Mouse (Mus musculus): Measurements from ENCODE around the gene Plcb4. TPM values are rescaled to one million over a fixed set of nuclear protein-coding genes. Genes with fewer than 3 reads are reported as not detected.

The Plcb4 gene
- polyA plus RNA-seq, 1 experiment from 2014 or later, result 18.6 TPM

DNA sequence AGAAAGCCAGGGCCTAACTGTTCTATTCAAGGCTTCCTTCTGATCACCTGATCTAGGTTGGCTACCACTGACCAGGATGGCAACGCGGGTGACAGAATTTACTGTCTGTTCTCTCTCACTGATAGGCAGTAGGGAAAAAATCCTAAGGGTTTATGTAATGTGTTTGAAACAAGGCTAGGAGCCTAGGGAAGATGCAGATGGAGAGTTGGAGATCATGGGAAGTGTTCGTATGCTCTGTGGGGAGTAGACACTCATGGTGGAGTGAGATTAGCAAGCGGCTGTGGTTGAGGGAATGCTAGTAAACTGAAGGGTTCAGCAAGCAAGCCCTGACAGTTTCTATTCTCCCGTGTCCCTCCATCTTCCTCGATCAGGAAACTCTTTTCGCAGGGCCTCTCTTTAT, 220.5 kb downstream of the Plcb4 start:
- Histone ChIP-seq H3K4me3 (no peak overlapping the region), H3K4me1 (peaks cover 10% of the 10 kb centered on the region), H3K36me3 (no peaks in the 10 kb centered on the region), H3K27ac (replicated peaks) (no peak overlapping the region), H3K9me3 (no peaks in the 10 kb centered on the region), H3K27me3 (no peaks in the 10 kb centered on the region), H3K9ac (replicated peaks) (no peak overlapping the region), H3K4me2 (replicated peaks) (no peak overlapping the region)
- WGBS, result 92% methylated on average over 7 of the region's 7 CpGs
- ATAC-seq (replicated peaks), result no peak

GRCm38 (mm10) chr2:135880269-135880760, 221.5 kb downstream of the Plcb4 start:
- no peak overlapping the region for H3K4me3 ChIP-seq
- ATAC-seq (replicated peaks), result no peak
- no peaks in the 10 kb centered on the region for H3K36me3 ChIP-seq
- H3K27me3 ChIP-seq, result no peaks in the 10 kb centered on the region
- H3K4me1 ChIP-seq, result peaks cover 10% of the 10 kb centered on the region
- H3K9ac ChIP-seq (replicated peaks), result no peak overlapping the region
- no peak overlapping the region for H3K27ac ChIP-seq (replicated peaks)
- 50% methylated on average over 6 of the region's 6 CpGs for WGBS
- H3K4me2 ChIP-seq (replicated peaks), result no peak overlapping the region
- no peaks in the 10 kb centered on the region for H3K9me3 ChIP-seq

DNA sequence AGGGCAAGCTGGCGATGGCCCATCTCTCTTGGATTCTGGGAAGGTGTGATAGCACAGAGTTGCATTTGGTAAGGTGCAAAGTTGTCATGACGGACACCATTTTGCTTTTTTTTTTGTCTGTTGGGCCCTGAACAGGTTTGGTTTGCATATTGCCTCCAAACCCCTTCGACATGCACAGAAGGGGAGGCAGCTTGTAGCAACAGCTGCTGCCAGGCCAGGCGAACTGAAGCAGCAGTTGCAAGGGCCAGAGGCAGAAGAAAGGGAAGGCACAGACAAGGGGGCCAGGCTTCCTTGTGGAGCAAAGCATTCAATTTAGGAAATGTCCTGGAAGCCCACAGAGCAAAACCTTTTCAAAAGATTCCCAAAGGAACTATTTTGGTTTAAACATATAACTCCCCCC, 224.5 kb downstream of the Plcb4 start:
- Histone ChIP-seq H3K4me3 (no peak overlapping the region), H3K27me3 (no peaks in the 10 kb centered on the region), H3K4me1 (peaks cover 10% of the 10 kb centered on the region; the same call in 1 of the 2 replicates), H3K4me2 (replicated peaks) (no peak overlapping the region), H3K36me3 (no peaks in the 10 kb centered on the region), H3K9me3 (no peaks in the 10 kb centered on the region), H3K9ac (replicated peaks) (no peak overlapping the region), H3K27ac (replicated peaks) (no peak overlapping the region)
- no peak for ATAC-seq (replicated peaks)
- WGBS, result 56% methylated on average over 4 of the region's 4 CpGs

DNA sequence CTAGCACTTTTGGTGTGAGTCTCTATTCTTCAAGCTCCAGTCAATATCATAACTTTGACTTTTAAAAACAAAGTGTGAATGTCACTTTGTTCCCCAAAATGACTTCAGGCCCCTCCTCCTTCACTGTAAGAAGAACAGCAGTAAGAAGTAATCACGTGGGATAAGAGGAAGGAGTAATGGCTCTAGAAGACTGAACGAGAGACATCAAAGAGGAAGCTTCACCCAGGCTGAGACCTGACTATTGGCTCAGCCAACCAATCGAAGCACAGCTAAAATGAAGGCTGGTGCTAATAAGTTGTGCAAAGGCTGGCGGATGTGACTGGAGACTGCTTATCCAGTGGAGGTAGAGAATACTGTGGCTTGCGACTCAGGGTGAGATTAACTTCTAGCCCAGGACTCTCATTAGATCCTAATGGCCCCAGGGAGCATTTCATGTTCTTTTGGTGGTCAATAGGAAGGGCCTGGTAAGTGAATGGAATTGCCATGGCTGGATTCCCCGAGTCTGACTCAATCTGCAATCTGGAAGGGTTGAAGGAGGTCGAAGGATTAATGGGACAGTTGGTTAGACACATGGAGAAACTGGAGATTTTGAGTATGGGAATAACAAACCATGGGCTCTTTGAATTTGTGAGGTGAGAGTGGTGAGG, 225.8 kb downstream of the Plcb4 start:
- 76% methylated on average over 7 of the region's 7 CpGs for WGBS
- no peak overlapping the region for H3K4me2 ChIP-seq (replicated peaks)
- H3K4me3 ChIP-seq, result no peak overlapping the region
- no peak overlapping the region for H3K9ac ChIP-seq (replicated peaks)
- no peaks in the 10 kb centered on the region for H3K9me3 ChIP-seq
- no peak for ATAC-seq (replicated peaks)
- no peak overlapping the region for H3K27ac ChIP-seq (replicated peaks)
- no peaks in the 10 kb centered on the region for H3K27me3 ChIP-seq
- H3K4me1 ChIP-seq, result peaks cover 10% of the 10 kb centered on the region; the same call in 1 of the 2 replicates
- no peaks in the 10 kb centered on the region for H3K36me3 ChIP-seq

- 59% methylated on average over 6 of the region's 6 CpGs for WGBS
- ATAC-seq (replicated peaks), result no peak
These were observed 226.8 kb downstream of the Plcb4 start for GRCm38 (mm10) chr2:135885607-135886006.

GRCm38 (mm10) chr2:135886081-135886679, 227.4 kb downstream of the Plcb4 start:
- Histone ChIP-seq H3K27me3 (no peaks in the 10 kb centered on the region), H3K4me1 (0 out of 2 replicates have a peak, but pooled peaks cover 4% of the 10 kb centered on the region), H3K27ac (replicated peaks) (no peak overlapping the region), H3K36me3 (no peaks in the 10 kb centered on the region), H3K4me2 (replicated peaks) (no peak overlapping the region), H3K4me3 (no peak overlapping the region), H3K9me3 (no peaks in the 10 kb centered on the region), H3K9ac (replicated peaks) (no peak overlapping the region)
- no peak for ATAC-seq (replicated peaks)
- WGBS, result 90% methylated on average over 9 of the region's 9 CpGs

More at GRCm38 (mm10) chr2:135885607-135886006, 226.8 kb downstream of the Plcb4 start:
- Histone ChIP-seq H3K27ac (replicated peaks) (no peak overlapping the region), H3K9me3 (no peaks in the 10 kb centered on the region), H3K4me1 (0 out of 2 replicates have a peak, but pooled peaks cover 4% of the 10 kb centered on the region), H3K4me3 (no peak overlapping the region), H3K4me2 (replicated peaks) (no peak overlapping the region), H3K9ac (replicated peaks) (no peak overlapping the region), H3K27me3 (no peaks in the 10 kb centered on the region), H3K36me3 (no peaks in the 10 kb centered on the region)

- no peaks in the 10 kb centered on the region for H3K27me3 ChIP-seq
- no peaks in the 10 kb centered on the region for H3K9me3 ChIP-seq
- 78% methylated on average over 2 of the region's 2 CpGs for WGBS
- H3K36me3 ChIP-seq, result no peaks in the 10 kb centered on the region
- H3K4me2 ChIP-seq (replicated peaks), result no peak overlapping the region
- H3K27ac ChIP-seq (replicated peaks), result no peak overlapping the region
- H3K4me1 ChIP-seq, result 0 out of 2 replicates have a peak, but pooled peaks cover 4% of the 10 kb centered on the region
- no peak overlapping the region for H3K4me3 ChIP-seq
- no peak for ATAC-seq (replicated peaks)
- no peak overlapping the region for H3K9ac ChIP-seq (replicated peaks)
These were observed 229.0 kb downstream of the Plcb4 start for GRCm38 (mm10) chr2:135887805-135888204.

DNA sequence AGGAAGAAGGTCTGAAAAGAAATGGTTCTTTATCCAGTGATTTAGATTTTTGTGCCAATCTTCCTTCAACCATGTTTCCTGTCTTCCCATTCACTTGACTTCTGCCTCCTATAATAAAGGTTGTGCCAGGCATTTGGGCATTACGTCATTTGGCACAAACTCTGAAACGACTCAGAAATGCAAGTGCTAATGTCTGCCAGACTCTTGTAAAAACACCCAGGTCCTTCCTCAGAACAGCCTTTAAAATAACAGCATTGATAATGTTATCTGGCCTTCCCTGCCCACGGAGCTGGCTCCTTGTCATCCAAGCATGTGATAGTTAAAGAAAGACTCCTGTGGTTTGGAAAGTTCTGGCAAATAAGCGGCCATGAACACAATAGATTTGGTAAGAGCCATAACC, 229.4 kb downstream of the Plcb4 start:
- Histone ChIP-seq H3K9ac (replicated peaks) (no peak overlapping the region), H3K27me3 (no peaks in the 10 kb centered on the region), H3K4me2 (replicated peaks) (no peak overlapping the region), H3K36me3 (no peaks in the 10 kb centered on the region), H3K4me3 (no peak overlapping the region), H3K9me3 (no peaks in the 10 kb centered on the region), H3K27ac (replicated peaks) (no peak overlapping the region), H3K4me1 (0 out of 2 replicates have a peak, but pooled peaks cover 4% of the 10 kb centered on the region)
- WGBS, result 66% methylated on average over 4 of the region's 4 CpGs
- ATAC-seq (replicated peaks), result no peak

DNA sequence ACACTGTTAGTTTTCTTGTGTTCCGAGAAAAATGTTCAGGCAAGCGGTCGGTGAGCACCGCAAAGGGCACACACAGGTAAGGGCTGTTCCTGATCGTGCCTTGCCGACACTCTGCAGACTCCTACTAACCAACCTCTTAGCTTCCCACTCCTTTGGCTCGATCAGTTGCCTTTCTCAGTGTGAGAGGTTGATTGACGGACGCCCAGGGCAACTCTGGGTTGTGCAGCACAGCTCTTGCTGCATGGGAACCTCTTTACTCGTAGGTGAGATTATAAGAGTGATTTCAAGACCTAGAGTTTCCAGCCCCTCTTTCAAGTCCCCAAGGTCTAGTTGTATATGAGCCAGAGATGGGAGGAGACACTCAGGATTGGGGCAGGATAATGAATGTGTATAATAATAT, 230.0 kb downstream of the Plcb4 start:
- Histone ChIP-seq H3K4me3 (no peak overlapping the region), H3K9ac (replicated peaks) (no peak overlapping the region), H3K4me1 (0 out of 2 replicates have a peak, but pooled peaks cover 4% of the 10 kb centered on the region), H3K9me3 (no peaks in the 10 kb centered on the region), H3K27ac (replicated peaks) (no peak overlapping the region), H3K4me2 (replicated peaks) (no peak overlapping the region), H3K27me3 (no peaks in the 10 kb centered on the region), H3K36me3 (no peaks in the 10 kb centered on the region)
- ATAC-seq (replicated peaks), result no peak
- WGBS, result 91% methylated on average over 10 of the region's 10 CpGs

- no peaks in the 10 kb centered on the region for H3K36me3 ChIP-seq
- no peak overlapping the region for H3K9ac ChIP-seq (replicated peaks)
- 0 out of 2 replicates have a peak, but pooled peaks cover 4% of the 10 kb centered on the region for H3K4me1 ChIP-seq
- 89% methylated on average over 1 of the region's 1 CpGs for WGBS
- ATAC-seq (replicated peaks), result no peak
- H3K27me3 ChIP-seq, result no peaks in the 10 kb centered on the region
- no peak overlapping the region for H3K4me3 ChIP-seq
- no peak overlapping the region for H3K4me2 ChIP-seq (replicated peaks)
- H3K9me3 ChIP-seq, result no peaks in the 10 kb centered on the region
- H3K27ac ChIP-seq (replicated peaks), result no peak overlapping the region
These were observed 231.3 kb downstream of the Plcb4 start for GRCm38 (mm10) chr2:135890083-135890482.

DNA sequence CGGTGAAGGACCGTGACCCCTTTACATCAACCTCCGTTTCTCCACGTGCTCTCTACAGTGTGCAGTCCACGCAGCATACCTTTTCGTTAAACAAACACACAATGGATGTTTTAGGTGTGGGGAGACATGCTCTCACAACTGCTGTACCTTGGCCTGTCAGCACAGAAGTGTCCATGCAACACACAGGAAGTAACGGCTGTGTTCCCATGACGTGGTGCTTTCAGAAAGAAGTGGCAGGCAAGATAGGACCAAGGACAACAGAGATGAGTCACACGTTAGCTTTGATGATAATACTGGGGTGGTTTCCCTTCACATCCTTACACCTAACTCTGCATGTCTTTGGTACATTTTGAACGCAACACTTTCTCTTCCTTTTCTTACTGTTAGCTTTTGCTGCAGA, 232.3 kb downstream of the Plcb4 start:
- Histone ChIP-seq H3K4me3 (no peak overlapping the region), H3K9ac (replicated peaks) (no peak overlapping the region), H3K36me3 (no peaks in the 10 kb centered on the region), H3K4me1 (0 out of 2 replicates have a peak, but pooled peaks cover 4% of the 10 kb centered on the region), H3K27me3 (no peaks in the 10 kb centered on the region), H3K4me2 (replicated peaks) (no peak overlapping the region), H3K27ac (replicated peaks) (no peak overlapping the region), H3K9me3 (no peaks in the 10 kb centered on the region)
- WGBS, result 94% methylated on average over 10 of the region's 10 CpGs
- no peak for ATAC-seq (replicated peaks)

DNA sequence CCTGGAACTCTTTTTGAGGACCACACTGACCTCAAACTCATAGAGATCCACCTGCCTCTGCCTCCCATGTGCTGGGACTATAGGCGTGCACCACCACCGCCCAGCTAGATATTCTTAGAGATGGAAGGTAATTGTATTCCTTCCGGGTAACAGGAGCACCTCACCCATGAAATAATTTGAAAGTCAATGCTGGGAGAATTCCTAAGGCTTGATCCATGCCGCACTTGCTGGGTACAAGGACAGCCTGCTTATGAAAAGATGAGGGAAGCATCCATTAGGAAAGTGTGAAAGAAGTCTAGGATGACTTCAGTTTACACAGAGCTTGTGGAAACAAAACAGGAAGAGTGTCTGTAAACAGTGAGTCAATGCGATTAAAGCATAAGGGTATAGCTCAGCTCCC, 232.9 kb downstream of the Plcb4 start:
- Histone ChIP-seq H3K9me3 (no peaks in the 10 kb centered on the region), H3K27me3 (no peaks in the 10 kb centered on the region), H3K9ac (replicated peaks) (no peak overlapping the region), H3K4me3 (no peak overlapping the region), H3K4me2 (replicated peaks) (no peak overlapping the region), H3K27ac (replicated peaks) (no peak overlapping the region), H3K36me3 (no peaks in the 10 kb centered on the region), H3K4me1 (0 out of 2 replicates have a peak, but pooled peaks cover 4% of the 10 kb centered on the region)
- no peak for ATAC-seq (replicated peaks)
- 80% methylated on average over 5 of the region's 5 CpGs for WGBS
